Mouse (Mus musculus) embryonic facial prominence, embryonic 15.5 days (tissue): ENCODE data around the gene Orm1. TPM values are rescaled to one million over a fixed set of nuclear protein-coding genes. Genes with fewer than 3 reads are reported as not detected.
A peak's percentile ranks its signal among the peaks of the same experiment; 100 is the strongest.

ENCODE experiments used
- ATAC-seq: fragments of 200-750 bp; cut with Nextera tagmentation; 2 replicates; pipeline ENCODE4 v1.8.0; 2017; ENCODE audit warnings: low read depth, moderate TSS enrichment; ENCODE audit not compliant: insufficient number of reproducible peaks, low FRiP score, low TSS enrichment
- H3K27ac ChIP-seq: fragments of 300-500 bp; sonication (generic); replicated peaks from 2 replicates; pipeline ENCODE4 v1.5.1; 2015; ENCODE audit warnings: mild to moderate bottlenecking, inconsistent platforms
- H3K27me3 ChIP-seq: fragments of 300-500 bp; sonication (generic); 2 replicates; pipeline ENCODE4 v1.6.1; 2015; ENCODE audit warnings: inconsistent platforms
- H3K36me3 ChIP-seq: fragments of 300-500 bp; sonication (generic); 2 replicates; pipeline ENCODE4 v1.6.1; 2015; ENCODE audit warnings: mild to moderate bottlenecking, inconsistent platforms
- H3K4me1 ChIP-seq: fragments of 300-500 bp; sonication (generic); 2 replicates; pipeline ENCODE4 v1.6.1; 2015; ENCODE audit warnings: inconsistent platforms
- H3K4me2 ChIP-seq: fragments of 300-500 bp; sonication (generic); replicated peaks from 2 replicates; pipeline ENCODE4 v1.6.1; 2015; ENCODE audit warnings: mild to moderate bottlenecking, inconsistent platforms
- H3K4me3 ChIP-seq: fragments of 300-500 bp; sonication (generic); replicated peaks from 2 replicates; pipeline ENCODE4 v1.5.1; 2015; ENCODE audit warnings: mild to moderate bottlenecking, inconsistent platforms
- H3K9ac ChIP-seq: fragments of 300-500 bp; sonication (generic); 2 replicates; pipeline ENCODE4 v1.6.1; 2015; ENCODE audit warnings: inconsistent platforms
- H3K9me3 ChIP-seq: fragments of 300-500 bp; sonication (generic); replicated peaks from 2 replicates; pipeline ENCODE4 v1.6.1; 2016; ENCODE audit warnings: inconsistent platforms
- WGBS: fragments of 180-500 bp; shearing (Covaris S2); methylation state at CpG from one replicate; pipeline ENCODE4 v1.1.7; 2015; 5-methylcytosine and 5-hydroxymethylcytosine counted together
- polyA plus RNA-seq: library from polyadenylated mRNA; unstranded; fragments of >200 nt; fragmentation: Nextera tagmentation; extraction: Ambion mirVana; gene quantifications from 2 replicates; pipeline ENCODE4 v1.2.1, GENCODE M21; 2015

Orm1 gene
- polyA plus RNA-seq, 1 experiment from 2014 or later: 17.0 TPM

- no peaks in the 10 kb centered on the region for H3K27me3 ChIP-seq
- no peak overlapping the region for H3K9ac ChIP-seq
- H3K9me3 ChIP-seq: no peaks in the 10 kb centered on the region
- no peak overlapping the region for H3K4me3 ChIP-seq
- H3K4me2 ChIP-seq: no peak overlapping the region
- H3K36me3 ChIP-seq: peaks cover 52% of the 10 kb centered on the region
- no peak overlapping the region for H3K27ac ChIP-seq
- WGBS: 83% methylated on average over 4 of the region's 4 CpGs
- ATAC-seq: no peak
- peaks cover 8% of the 10 kb centered on the region for H3K4me1 ChIP-seq
Observed at GRCm38 (mm10) chr4:63384262-63384661, 39.9 kb downstream of the Orm1 start.

GRCm38 (mm10) chr4:63385253-63385652 lies 40.9 kb downstream of the Orm1 start:
- WGBS: 82% methylated on average over 3 of the region's 3 CpGs
- Histone ChIP-seq H3K27me3 (no peaks in the 10 kb centered on the region), H3K4me3 (no peak overlapping the region), H3K4me2 (no peak overlapping the region), H3K36me3 (peaks cover 43% of the 10 kb centered on the region), H3K9ac (no peak overlapping the region), H3K27ac (no peak overlapping the region), H3K9me3 (no peaks in the 10 kb centered on the region), H3K4me1 (peaks cover 13% of the 10 kb centered on the region)
- no peak for ATAC-seq

DNA sequence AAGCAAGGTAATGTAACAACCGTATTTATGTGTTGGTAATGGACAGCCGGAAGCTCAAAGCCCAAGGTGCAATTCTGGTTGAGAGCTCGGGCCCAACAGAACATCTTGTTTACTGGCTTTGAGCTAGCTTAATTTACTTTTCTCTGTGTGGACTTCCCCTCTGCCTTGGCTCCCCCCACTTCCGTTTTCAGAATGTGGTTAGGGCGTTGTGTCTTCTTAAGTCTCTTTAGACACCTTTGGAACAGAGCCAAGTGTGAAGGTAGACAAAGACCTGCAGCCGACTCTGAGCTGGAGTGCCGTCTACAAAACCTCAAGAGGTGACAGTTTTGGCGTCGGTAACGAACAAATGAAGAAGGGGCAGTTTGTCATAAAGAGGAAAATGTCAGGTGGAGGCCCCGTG lies 41.4 kb downstream of the Orm1 start:
- H3K9me3 ChIP-seq: no peaks in the 10 kb centered on the region
- peaks cover 38% of the 10 kb centered on the region for H3K36me3 ChIP-seq
- no peaks in the 10 kb centered on the region for H3K27me3 ChIP-seq
- ATAC-seq: no peak
- H3K27ac ChIP-seq: no peak overlapping the region
- no peak overlapping the region for H3K4me2 ChIP-seq
- H3K4me3 ChIP-seq: no peak overlapping the region
- 72% methylated on average over 11 of the region's 11 CpGs for WGBS
- peaks cover 13% of the 10 kb centered on the region for H3K4me1 ChIP-seq
- H3K9ac ChIP-seq: no peak overlapping the region

DNA sequence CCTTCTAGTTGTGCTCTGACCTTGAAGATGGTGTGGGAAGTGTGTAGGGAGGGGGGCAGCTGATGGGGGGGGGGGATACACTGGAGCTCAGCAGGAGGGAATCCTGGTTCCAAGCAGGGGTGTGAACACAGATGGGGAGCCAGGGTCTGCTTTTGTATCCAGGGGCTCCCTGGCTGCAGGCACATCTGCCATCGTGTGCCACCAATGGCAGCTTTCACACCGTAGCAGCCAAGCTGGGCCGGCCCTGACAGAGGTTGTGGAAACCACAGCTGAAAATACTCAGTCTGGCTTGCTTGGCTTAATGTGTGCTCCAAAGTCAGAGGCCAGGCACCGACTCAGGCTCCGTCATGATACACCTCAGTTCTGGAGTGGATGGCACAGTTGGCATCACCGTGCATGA lies 43.7 kb downstream of the Orm1 start:
- Histone ChIP-seq H3K4me3 (no peak overlapping the region), H3K9me3 (no peaks in the 10 kb centered on the region), H3K9ac (no peak overlapping the region), H3K36me3 (peaks cover 17% of the 10 kb centered on the region), H3K4me2 (no peak overlapping the region), H3K27ac (no peak overlapping the region), H3K4me1 (peaks cover 13% of the 10 kb centered on the region), H3K27me3 (no peaks in the 10 kb centered on the region)
- WGBS: 70% methylated on average over 6 of the region's 6 CpGs
- no peak for ATAC-seq

- H3K4me1 ChIP-seq: peaks cover 13% of the 10 kb centered on the region
- 40% methylated on average over 8 of the region's 8 CpGs for WGBS
- no peaks in the 10 kb centered on the region for H3K27me3 ChIP-seq
- no peaks in the 10 kb centered on the region for H3K9me3 ChIP-seq
- no peak overlapping the region for H3K9ac ChIP-seq
- no peak overlapping the region for H3K4me2 ChIP-seq
- peaks cover 10% of the 10 kb centered on the region; the same call in 1 of the 2 replicates for H3K36me3 ChIP-seq
- H3K27ac ChIP-seq: no peak overlapping the region
- ATAC-seq: 0 out of 2 replicates have a peak, but pooled peaks have one; percentile 44
- H3K4me3 ChIP-seq: no peak overlapping the region
Observed at GRCm38 (mm10) chr4:63389121-63389886, 44.9 kb downstream of the Orm1 start.

- peaks cover 15% of the 10 kb centered on the region; the same call in 1 of the 2 replicates for H3K36me3 ChIP-seq
- no peak for ATAC-seq
Observed at GRCm38 (mm10) chr4:63389887-63390528, 45.6 kb downstream of the Orm1 start.

GRCm38 (mm10) chr4:63391322-63391721 lies 47.0 kb downstream of the Orm1 start:
- Histone ChIP-seq H3K4me3 (no peak overlapping the region), H3K27ac (0 out of 2 replicates have a peak overlapping the region, but pooled peaks have one; percentile 22), H3K27me3 (no peaks in the 10 kb centered on the region), H3K9me3 (no peaks in the 10 kb centered on the region), H3K9ac (no peak overlapping the region), H3K36me3 (peaks cover 12% of the 10 kb centered on the region; the same call in 1 of the 2 replicates), H3K4me2 (no peak overlapping the region), H3K4me1 (peaks cover 13% of the 10 kb centered on the region)
- ATAC-seq: no peak
- 75% methylated on average over 6 of the region's 6 CpGs for WGBS

More at GRCm38 (mm10) chr4:63389887-63390528, 45.6 kb downstream of the Orm1 start:
- Histone ChIP-seq H3K27me3 (no peaks in the 10 kb centered on the region), H3K9me3 (no peaks in the 10 kb centered on the region), H3K4me1 (peaks cover 13% of the 10 kb centered on the region), H3K4me2 (no peak overlapping the region), H3K27ac (no peak overlapping the region), H3K4me3 (no peak overlapping the region), H3K9ac (no peak overlapping the region)
- WGBS: 60% methylated on average over 11 of the region's 11 CpGs

Other genes starting within 250 kb of the Orm1 start
- 0.16 TPM in 1 of 2 replicates, not detected in the other for gene Ambp, start 189.8 kb upstream of the Orm1 start, polyA plus RNA-seq
- not detected in 2 replicates for gene Kif12, start 172.4 kb upstream of the Orm1 start, polyA plus RNA-seq
- gene Col27a1, start 130.6 kb upstream of the Orm1 start, polyA plus RNA-seq: 19.1 and 22.3 TPM in 2 replicates
- not detected in 2 replicates for gene Orm3, start 11.6 kb downstream of the Orm1 start, polyA plus RNA-seq
- gene Orm2, start 17.9 kb downstream of the Orm1 start, polyA plus RNA-seq: 0.31 and 0.39 TPM in 2 replicates
- gene Akna, start 58.8 kb downstream of the Orm1 start, polyA plus RNA-seq: 7.5 and 9.6 TPM in 2 replicates
- 4.9 and 5.2 TPM in 2 replicates for gene Whrn, start 151.4 kb downstream of the Orm1 start, polyA plus RNA-seq
- gene Atp6v1g1, start 200.2 kb downstream of the Orm1 start, polyA plus RNA-seq: 317 and 319 TPM in 2 replicates
- 8.2 and 9.6 TPM in 2 replicates for gene Tmem268, start 214.2 kb downstream of the Orm1 start, polyA plus RNA-seq